Mouse (Mus musculus) hematopoietic stem cell, adult 5-6 weeks (primary cell): ENCODE data around the gene Them7. TPM values are rescaled to one million over a fixed set of nuclear protein-coding genes. Genes with fewer than 3 reads are reported as not detected.

ENCODE experiments used
- ATAC-seq, 2 experiments: fragments of 125-278 bp in 1 of 2; replicated peaks in 1 of 2; 2 replicates each; pipeline ENCODE4 v1.8.0; 2016 to 2017; ENCODE audit warnings: inconsistent platforms in 2 of 2, mild to moderate bottlenecking in 2 of 2, moderate number of reproducible peaks in 2 of 2, low read depth in 1 of 2, moderate TSS enrichment in 1 of 2; ENCODE audit not compliant: low FRiP score in 2 of 2, poor library complexity in 2 of 2, severe bottlenecking in 2 of 2, insufficient read depth in 1 of 2, low TSS enrichment in 1 of 2
- total RNA-seq: library from RNA; stranded (forward); fragments of 172-1452, 232-1000 nt; gene quantifications from 2 replicates; pipeline ENCODE4 v1.2.3, GENCODE M21; 2017

The Them7 gene
- total RNA-seq, 1 experiment from 2014 or later: 5.4 TPM

DNA sequence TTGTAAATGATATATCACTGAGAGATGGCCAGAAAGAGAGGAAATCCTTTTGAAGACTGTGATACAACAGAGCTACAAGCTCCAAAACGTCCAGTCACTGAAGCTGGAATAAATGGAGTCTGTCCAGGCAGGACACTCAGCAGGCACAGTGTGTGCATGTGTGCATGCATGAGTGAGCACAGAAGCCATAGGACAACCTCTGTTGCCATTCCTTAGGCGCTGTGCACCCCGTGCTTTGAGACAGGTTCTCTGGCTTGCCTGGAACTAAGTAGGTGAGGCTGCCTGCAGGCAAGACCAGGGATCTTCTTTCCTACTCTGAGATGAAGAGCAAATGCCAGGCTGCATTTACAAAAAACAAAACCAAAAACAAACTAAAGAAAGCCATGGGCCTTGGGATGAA lies 160.9 kb downstream of the Them7 start:
- no peak for ATAC-seq

DNA sequence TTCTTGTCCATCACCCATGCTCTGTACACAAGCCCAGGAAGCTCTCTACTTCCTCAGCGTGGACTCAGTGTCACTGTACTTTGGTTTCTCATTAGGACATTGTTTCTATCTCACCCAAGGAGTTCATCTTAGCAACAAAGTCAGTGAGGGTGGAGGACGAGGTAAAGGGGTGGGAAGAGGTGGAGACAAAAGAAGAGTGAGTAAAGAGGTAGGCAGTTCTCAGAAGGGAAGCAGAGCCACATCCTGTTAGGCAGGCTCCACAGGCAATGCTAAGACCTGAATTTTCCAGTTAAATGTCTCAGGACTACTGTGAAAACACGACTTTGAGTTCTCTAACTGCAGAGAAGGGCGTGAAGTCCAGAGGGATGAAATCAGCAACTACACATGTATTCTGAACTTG lies 162.3 kb downstream of the Them7 start:
- ATAC-seq: no peak

DNA sequence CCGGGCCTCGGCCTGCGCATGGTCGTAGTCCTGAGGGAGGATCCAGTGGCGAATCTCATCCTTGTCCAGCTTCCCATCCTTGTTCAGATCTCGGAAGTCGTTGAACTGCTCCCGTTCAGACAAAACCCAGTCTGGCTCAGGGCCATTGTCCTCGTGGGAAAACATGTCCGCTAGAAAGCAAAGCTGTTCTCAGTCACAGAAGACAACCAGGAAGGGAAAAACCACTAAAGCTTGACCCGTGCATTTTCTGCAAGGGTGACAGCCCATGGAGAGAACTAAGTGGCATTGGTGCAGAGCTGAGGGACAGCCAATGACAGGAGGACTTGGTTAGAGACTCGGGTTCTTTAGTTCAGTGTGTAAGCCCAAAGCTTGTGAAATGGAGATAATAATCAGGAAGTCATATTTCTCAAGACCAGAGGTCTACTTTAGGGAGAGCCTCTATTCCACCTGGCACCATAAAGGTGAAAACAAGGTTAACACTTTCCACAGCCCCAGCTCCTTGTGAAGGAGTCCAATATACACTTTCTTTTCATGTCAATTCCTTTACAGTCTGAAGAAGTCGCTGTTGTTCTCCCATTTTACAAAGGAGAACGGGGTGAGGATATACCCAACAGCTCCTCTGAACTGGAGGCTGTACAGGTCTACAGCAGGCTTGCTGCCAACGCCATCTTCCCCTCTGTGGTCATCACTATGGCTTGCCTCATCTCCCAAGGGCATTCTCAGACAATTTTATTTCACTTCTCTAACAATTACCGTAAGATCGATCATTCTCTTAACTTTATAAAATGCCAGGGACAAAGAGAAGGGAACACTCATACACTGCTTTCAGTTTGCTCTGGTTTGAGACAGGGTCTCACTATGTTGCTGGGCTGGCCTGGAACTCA lies 165.1 kb downstream of the Them7 start:
- ATAC-seq: peak; percentile 9 to 30; a peak in 1 of 4 replicates

DNA sequence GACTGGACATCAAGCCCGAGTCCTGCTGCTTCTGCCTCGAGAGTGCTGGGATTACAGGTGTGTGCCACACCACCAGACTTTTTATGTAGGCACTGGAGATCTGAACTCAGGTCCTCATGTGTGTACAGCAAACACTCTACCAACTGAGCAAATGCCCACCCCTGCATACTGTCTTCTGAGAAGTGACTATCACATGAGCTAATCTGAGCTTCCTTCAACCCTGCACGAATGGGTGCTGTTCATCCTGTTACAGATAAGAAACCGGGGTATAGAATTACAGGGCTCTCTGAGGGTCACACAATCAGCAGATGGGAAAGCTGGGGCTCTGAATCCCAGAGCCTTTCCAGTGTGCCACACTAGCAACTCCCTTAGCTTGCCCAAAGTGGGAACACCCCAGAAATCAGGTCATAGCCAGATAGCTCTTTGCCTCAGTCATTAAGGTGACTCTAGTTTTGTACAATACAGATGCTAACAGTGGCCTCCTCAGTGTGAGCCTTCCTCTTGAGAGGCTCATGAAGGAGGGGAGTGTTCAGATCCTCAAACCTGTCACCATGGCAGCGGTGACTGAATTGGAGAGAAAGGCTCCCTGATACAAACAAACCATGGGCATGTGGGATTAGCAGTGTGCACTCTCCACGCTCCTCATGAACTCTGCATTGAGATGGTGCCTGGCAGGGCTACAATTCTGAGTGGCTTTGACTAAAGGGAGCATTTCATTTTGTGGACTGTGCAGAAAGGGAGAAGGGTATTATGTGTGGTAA lies 166.7 kb downstream of the Them7 start:
- ATAC-seq: no peak

DNA sequence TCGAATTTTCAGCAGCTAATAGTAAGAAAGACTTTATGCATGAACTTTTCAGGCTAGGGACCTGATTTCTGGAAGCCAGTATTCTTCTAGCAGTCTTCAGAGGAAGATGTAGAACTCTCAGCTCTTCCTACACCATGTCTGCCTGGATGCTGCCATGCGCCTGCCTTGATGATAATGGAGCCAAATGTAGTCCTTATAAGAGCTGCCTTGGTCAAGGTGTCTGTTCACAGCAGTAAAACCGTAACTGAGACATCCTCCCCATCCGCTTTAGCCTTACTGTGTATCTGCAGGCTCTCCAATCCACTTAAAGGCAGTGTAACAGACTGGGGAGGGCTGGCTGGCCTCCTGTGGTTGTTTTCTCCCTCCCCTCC lies 167.3 kb downstream of the Them7 start:
- no peak for ATAC-seq

DNA sequence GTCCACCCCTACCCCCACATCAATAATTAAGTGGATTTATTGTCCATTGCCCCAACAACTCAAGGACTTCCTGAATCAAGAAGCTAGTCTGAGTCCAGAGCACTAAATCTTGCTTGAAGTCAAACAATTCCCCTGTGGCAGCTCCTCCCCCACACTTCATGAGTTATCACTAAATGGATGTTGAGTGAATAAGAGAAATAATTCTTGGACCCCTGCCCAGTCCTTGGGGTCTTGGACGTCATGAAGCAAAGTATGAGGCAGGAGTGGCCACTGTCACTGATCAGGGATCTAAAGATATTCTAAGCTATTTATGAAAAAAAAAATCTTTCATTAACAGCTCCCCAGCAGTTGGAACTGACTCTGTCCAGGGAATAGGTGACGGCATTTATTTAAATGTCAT lies 168.4 kb downstream of the Them7 start:
- ATAC-seq: no peak

DNA sequence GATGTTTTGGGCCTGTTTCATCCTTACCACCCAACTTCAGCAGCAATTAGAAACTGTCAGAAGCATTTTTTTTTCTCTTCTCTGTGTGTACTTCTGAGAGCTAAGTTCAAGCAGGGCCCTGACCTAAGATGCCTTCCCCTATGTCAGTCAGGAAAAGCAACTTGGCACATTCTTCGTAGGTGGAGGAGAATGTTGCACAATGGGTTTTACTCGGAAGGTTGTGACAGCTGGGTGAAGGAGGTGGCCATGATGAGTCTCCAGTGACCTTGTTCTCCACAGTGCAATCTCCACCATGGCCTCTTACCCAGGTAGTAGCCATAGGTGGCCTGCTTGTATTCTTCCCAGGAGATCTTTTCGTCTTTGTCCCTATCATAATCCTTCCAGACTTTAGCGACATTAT lies 170.3 kb downstream of the Them7 start:
- no peak for ATAC-seq

DNA sequence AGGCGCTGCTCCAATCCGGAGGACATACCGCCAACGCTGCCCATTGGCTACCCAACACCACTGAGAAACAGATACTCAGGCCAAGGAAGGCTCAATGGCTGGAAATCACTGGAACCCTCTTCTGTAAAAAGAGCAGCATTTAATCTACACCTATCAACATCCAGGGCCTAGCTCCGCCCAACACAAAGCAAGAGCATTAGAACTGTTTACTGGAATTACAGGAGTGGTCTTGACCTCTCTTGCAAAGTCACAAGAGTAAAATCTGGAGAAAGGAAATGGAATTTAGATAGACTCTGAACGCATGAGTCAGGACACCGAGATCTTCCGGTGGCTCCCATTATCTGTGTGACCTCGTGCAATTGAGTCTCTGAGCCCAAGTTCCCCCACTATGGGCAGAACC lies 171.9 kb downstream of the Them7 start:
- ATAC-seq: no peak

DNA sequence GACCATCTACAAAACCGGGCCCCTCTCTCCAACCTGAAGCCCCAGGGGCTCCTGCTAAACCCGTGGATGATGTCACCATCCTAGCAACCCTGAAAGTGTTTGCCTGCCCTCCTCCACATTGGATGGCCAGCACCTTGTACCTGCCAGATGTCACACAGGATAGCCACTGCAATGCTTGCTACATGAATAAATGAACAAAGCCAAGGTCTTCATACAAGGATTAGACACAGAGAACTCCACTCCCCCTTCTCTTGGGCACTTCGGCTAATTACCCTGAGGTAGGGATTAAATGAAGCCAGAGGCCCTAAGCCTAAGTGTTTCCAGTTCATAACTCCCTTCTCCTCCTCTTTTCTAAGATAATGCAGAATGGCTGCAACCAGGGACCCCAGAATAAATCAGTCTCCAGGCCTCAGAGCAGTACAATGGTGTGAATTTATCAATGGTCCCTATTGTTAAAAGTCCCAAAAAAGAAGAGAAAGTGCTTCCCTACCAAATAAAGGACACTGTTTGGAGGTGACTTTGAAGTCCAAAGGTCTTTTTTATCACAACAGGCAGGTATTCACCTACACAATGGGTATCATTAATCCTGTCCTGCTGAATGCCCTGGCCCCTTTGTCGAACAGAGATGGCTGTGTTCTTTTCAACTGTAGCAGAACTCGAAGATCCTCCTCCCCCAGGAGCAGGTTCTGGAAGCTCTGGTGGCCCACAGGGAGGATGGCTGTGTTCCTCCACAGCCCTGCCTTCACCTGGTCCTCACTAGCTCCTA lies 173.5 kb downstream of the Them7 start:
- ATAC-seq: no peak

DNA sequence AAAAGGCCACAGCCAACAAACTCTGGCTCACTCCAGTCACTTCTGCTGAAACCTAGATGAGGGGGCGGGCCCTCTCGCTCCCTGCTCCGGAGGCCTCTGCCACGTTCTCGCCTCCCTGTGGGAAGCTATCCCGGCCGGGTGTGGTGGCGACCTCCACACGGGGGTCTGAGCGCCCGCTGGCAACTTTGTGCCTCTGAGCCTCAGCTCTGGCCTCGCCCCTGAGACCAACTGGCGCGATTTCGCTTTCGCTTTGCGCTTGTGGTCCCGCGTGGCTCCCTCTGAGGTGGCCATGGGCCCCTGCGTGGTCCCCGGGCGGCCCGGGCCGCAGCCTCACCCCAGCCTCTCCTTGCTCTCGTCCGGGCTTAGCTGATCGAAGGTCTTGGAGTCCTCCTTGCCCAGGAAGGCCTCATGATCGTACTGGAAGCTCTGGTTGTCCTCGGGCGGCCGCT lies 174.5 kb downstream of the Them7 start:
- peak; percentile 69 to 71 for ATAC-seq

DNA sequence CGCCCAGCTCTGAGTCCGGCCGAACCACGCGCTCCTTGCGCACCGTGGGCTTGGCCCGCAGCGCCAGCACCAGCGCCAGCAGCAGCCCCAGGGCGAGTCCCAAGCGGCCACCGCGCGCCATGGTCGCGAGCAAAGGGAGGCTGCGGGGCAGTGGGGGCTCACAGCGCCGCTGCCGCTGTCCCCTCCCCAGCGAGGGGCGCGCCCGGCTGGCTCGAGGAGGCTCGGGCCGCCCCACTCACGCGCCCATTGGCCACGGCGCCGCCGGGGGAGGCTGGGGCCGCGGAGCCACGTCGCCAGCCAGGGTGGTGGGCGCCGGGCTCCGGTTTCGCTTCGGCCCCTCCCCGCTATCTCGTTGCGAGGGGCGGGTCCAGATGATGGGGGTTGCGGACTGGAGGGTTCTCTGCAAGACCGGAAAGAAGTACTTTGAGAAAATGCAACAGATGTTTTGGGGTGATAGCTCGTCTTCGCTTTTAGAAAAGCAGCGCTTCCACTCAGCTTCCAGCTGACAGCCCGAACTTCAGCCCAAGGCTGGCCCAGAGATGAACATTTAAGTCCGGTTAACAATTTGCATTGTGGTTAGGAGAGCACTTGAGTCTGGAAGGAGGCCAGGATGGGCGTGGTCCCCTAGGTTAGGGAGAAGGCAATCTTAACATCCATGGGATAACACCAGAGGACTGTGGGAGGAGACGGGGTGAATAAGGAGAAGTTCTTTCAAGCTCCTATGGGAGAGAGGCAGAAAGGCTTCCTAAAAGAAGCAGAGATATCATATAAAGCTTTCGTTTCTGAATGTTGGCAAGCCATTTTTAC lies 175.2 kb downstream of the Them7 start, which contains the start of gene Rcn1:
Rcn1 (minus strand) TSS at position 235 of the 807 bp plus-strand sequence.
- ATAC-seq: peak; percentile 80

DNA sequence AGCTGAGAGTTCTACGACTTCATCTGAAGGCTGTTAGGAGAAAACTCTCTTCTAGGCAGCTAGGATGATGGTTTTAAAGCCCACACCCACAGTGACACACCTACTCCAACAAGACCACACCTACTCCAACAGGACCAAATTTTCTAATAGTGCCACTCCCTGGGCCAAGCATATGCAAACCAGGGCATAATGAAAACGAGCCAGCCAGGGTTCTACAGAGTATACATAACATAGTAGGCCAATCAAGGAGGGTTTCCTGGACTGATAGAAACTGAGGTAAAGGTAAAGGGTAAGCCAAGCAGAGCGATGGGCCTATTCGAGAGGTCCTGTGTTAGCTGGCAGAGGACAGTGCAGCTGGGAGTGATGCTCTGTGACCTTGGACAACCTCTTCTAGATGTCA lies 176.4 kb downstream of the Them7 start:
- no peak for ATAC-seq

DNA sequence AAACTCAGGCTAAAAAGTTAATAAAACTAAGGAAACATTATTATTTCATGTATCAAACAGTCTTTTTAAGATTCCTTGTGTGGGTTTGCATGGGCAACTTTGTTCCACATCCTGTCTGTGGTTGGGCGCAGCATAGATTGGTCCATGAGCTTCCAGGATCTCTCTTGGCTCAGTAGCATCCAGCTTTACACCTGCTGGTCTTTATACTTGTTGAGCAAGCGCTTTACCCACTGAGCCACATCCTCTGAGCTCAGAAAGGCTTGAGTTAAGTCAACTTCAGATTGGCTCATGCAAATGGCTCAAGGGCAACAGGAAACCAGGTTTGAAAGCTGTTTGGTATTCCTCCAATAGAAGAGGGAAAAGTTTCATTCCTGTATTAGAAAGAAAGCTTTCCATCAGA lies 178.1 kb downstream of the Them7 start:
- ATAC-seq: no peak

DNA sequence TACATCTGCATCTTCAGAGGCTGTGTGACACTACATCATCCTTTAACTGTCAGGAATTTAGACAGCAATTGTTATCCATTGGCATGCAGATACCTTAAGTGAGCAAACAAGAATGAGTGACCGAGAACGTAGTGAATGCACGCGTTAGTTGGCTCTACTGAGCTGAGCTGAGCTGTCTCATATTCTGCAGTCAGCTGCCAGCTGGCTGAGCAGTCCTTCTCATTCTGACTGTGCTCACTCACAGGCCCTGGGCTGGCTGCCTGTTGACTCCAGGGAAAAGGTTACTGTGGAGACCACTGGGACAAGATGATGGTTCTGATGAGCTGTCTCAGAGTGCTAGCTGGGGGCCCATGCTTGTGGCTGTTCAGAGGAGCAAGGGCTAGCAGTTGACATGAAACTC lies 184.4 kb downstream of the Them7 start:
- no peak for ATAC-seq

DNA sequence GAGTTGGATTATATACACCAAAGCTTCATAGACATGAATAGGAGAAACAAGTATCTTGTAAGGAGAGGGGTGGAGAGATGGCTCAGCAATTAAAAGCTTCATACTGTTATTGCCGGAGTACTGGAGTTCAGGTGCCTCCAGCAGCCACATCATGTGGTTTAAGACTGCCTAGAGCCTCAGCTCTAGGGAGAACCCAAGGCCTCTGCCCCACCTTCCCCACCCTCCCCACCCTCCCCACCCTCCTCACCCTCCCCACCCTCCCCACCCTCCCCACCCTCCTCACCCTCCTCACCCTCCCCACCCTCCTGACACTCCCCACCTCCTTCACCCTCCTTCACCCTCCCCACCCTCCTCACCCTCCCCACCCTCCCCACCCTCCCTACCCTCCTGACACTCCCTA lies 185.1 kb downstream of the Them7 start:
- no peak for ATAC-seq

DNA sequence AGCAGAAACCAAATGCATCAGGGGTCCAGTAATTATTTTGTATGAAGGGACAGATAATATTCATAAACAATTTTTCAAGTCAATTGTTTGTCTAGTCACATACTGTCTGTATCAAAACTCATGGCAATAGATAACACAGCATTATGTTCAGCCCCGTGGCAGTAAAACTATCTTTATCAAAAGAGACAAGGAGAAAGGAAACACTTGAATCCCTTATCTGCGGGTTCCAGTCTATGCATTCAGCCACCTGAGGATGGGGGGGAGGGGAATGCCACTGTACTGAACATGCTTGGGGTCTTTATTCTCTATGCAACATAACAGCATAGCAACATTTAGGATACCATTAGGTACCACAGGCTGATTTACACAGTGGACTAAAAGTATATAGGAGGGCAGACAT lies 190.2 kb downstream of the Them7 start:
- ATAC-seq: no peak

DNA sequence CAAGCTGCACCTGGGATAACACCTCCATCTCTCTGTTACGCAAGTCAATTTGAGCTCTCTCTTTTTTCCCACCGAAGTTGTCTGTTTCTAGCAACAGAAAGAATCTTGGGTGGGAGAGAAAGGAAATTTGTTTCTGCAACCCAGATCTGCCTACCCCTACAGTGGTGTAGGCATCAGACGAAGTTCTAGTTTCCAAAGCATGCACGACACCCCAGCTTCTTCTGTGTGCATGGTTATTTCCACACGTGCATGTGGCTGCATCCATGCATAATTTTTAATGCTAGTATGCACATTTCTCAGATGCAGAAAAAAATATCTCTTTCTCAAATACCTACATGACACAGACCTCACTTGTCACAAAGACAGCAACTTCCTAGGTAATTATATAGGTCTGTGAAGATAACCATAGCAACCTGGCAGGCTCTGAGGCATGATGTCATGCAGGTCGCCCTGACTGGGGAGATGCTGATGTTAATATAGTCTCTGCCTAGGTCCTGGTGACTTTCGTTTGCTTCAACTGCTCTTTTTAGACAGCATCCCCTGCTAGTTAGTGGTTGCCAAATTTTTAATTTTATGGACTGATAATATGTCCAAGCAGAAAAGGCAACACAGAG lies 192.0 kb downstream of the Them7 start:
- no peak for ATAC-seq
